Mouse (Mus musculus) cerebellum, adult 8-10 months (tissue): ENCODE results near the gene Spef2.
A peak's percentile ranks its signal among the peaks of the same experiment; 100 is the strongest.
"Not testable (repeated sequence)": the region's sequence is repeated elsewhere in the genome, so short reads cannot be mapped to it uniquely, and the experiment has no call there.

ENCODE experiments used
- DNase-seq: peaks from one replicate; pipeline ENCODE4 v3.0.0; 2022

The Spef2 gene

DNA sequence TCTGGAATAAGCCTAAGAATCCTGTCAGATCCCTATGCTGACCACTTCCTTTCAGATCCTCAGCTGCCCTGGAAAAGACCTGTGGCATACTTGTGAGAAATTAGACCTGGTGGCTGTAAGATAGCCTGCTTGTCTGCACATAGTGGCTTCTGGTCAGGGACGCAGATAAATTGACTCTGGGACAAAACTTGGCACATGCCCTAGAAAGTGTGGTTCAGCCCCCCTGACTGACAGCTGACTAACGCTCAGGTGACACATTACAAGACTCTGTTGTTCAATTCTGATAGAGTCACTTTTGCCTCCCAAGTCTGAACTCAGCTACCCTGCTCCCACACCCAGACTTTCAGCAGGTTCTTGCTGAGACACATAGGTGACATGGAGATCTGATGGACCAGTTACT lies 83.7 kb downstream of the Spef2 start:
- not testable (repeated sequence) for DNase-seq

- DNase-seq = no peak
These were observed 87.5 kb downstream of the Spef2 start for GRCm38 (mm10) chr15:9661215-9661614.

DNA sequence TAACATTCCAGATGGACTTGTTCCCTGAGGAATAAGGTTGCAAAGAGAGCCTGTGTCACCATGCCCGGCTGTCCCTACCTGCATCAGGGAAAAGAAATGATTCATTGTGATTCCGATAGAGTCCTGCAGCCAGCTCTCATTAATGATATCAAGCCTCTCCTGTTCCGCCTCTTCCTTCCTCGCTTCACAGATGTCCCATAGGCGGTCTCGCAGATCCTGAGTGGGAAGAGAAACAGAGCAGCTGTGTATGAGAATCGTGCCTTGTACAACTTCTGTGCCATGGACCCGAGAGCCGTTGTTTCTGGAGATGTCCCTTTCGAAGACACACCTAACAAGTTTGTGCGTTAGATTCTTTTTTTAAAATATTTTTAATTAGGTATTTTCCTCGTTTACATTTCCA lies 114.2 kb downstream of the Spef2 start:
- DNase-seq = no peak

DNA sequence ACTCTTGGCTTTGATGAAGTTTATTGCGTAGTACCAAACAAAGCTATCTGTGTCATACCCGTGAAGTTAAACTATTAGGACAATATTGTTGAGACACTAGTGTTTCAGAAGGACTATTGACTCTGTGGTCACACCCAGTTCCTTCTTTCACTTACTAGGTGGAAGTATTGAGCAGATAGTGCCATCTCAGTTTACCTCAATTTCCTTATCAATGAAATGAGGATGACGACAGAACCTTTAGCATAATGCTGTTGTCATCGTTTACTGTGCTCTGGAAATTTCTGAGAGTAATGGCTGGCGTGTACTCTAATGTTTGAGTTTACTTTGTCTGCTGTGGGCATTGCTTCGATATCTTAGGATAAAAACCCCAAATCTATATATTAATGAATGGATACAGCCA lies 117.0 kb downstream of the Spef2 start:
- no peak for DNase-seq

GRCm38 (mm10) chr15:9629660-9630059 lies 119.0 kb downstream of the Spef2 start:
- no peak for DNase-seq

GRCm38 (mm10) chr15:9624619-9625018 lies 124.0 kb downstream of the Spef2 start:
- no peak for DNase-seq

DNA sequence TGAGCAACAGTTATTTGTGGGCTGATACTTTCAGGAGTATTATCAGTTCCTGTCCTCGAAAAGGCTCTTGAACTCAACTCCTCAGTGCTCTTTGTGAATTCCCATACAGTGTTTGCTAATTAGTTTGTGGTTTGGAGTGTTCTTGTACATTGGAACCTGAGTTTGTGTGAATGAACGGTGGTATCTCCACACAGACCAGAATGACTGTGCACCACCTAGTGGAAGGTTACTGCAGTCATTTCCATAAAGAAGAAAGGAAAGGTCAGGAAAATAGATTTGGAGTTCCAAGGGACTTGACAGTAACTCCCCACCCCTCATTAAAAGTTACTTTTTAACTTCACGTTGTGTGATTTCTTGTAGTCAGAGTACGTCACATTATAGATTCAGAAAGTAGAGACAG lies 140.5 kb downstream of the Spef2 start:
- DNase-seq = peak; percentile 3

DNA sequence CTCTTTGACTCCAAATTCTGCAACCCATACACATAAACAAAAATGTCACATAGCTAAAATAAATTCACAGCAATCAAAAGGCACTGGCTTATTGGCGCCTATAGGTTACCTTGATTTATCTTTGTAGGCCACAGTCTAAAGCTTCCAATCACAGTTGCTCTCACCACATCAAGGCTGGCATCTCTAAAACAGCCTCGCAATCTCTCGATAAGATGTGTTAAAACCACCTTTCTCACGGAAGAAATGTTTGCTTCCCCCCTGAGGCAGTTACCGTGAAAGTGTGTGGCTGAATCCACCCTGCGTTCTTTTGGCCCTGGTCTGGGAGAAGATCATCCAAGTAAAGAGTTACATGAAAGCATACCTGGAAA lies 148.6 kb downstream of the Spef2 start:
- no peak for DNase-seq

DNA sequence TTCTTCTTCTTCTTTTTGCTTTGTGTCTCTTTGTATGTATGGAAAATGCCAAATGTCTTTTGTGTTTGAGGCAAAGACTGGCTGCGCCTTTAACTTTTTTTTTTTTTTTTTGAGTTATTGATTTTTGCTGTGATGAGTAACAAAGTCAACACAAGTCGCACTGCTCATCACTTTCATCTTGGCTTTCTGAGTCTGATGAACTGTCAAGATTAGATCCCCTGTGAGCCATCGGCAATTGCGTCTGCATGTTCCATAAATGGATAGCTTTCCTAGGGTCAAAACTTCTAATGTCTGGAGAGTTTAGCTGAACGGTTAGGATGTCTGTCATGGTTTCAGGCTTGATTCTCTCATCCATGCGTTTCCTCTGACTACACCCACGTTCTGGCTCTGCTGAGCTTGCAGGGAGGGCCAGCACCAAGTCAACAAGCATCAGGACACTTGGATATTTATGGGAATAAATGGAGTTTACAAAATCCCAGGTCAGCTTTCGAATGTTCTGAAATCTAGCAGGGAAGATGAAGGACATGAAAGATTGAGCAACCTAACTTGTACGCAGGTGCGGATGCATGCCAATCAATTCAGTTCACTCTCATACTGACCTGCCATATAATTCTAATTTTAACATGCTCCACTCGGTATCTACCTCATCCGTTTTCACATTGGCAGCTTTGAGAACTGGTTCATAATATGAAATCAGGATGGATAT lies 149.1 kb downstream of the Spef2 start:
- no peak for DNase-seq

DNA sequence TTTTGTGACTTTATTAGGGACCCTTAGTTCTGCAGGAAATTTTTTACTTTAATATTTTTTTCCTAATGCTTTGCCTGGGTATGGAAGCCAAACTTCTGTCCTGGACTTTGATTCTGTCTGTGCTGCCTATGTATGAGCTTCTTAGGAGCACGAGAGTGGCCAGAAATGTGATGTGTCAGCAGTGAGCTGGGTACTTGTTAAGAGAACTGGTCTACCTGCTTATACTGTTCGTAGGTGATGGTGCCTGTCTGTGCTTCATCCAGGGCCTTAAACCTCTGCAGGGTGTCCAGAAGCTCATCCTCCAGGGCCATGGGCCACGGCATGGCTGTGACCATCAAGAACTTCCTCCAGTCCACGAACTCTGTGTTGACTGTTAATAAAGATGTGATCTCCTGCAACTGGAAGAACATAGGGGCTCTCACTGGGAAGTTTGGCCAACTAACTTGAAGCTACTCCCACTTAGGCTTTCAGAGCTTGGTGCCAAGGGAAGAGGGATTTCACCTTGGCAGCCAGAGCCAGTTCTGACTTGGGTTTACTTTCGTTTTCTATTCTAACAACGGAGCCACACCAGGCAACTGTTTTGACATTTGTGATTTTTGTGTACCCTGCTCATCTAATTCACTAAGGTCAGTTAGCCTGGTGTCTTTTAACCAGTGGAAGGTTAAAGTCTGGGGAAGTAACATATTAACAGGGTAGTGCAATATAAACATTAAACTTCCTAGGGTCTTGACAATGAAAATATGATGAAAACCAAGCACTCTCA lies 152.2 kb downstream of the Spef2 start:
- DNase-seq = no peak

- no peak for DNase-seq
These were observed 158.7 kb downstream of the Spef2 start for GRCm38 (mm10) chr15:9589939-9590338.

- DNase-seq = no peak
These were observed 168.0 kb downstream of the Spef2 start for GRCm38 (mm10) chr15:9580470-9581280.

DNA sequence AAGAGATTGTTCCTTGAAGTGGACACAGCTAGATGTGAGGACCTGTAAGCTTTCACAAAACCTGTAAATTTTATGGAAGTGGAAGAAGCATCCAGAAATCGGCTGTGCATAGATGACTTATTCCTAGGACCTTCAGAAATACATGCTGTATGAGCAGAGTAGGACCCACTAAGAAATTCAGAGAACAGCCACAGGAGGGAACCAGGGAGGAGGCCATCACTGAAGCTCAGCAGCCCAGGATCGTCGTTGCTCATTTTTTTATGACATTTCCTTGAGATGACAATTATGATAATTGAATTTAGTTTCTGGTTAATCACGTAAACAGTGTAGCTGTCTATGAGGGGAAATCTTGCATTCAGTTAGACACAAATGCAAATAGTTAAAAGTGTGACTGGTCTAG lies 171.4 kb downstream of the Spef2 start:
- DNase-seq = no peak

DNA sequence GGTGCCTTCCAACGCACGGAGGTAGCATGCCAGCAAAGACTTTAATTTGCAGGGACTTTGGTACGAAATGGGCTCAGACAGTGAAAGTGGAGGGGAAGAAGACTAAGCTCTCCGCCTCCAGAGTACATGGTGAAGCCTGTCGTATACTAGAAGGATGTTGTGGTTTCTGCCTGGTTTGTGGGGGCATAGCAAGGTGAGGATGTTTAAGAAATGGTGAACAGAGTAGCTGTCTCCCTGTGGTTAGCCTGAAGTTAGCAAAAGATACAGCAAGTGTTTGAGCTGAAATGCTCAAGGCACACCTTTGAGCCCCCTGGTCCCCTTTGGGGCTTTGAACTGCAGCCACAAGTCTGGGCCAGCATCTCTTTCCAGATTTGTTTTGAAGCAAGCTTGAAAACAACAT lies 173.9 kb downstream of the Spef2 start:
- no peak for DNase-seq

- DNase-seq = no peak
These were observed 175.3 kb downstream of the Spef2 start for GRCm38 (mm10) chr15:9573361-9573760.

DNA sequence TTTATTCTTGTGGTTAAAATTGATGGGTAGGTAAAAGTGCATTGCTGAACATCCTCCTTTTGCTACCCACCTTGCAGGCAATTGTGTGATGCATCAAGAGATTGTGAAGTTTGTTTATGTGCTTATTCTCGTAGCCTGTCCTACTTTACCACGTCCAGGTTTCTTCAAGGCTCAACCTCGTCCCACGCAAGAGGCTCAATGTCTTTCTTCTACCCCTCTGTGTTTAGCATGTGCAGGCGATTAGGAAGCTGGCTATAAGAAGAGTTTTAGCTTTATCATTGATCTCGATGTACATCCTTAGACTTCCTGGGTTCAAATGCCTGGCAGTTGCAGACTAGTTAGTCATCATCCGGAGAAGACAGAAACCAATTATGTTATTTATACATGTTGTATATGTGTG lies 176.0 kb downstream of the Spef2 start:
- DNase-seq = no peak

- DNase-seq = no peak
These were observed 176.8 kb downstream of the Spef2 start for GRCm38 (mm10) chr15:9571896-9572295.

GRCm38 (mm10) chr15:9567316-9567715 lies 181.4 kb downstream of the Spef2 start:
- DNase-seq = no peak

- DNase-seq = no peak
These were observed 183.3 kb downstream of the Spef2 start for GRCm38 (mm10) chr15:9565396-9565795.

- no peak for DNase-seq
These were observed 184.5 kb downstream of the Spef2 start for GRCm38 (mm10) chr15:9564156-9564555.

- DNase-seq = not testable (repeated sequence)
These were observed 191.4 kb downstream of the Spef2 start for GRCm38 (mm10) chr15:9557264-9557663.

DNA sequence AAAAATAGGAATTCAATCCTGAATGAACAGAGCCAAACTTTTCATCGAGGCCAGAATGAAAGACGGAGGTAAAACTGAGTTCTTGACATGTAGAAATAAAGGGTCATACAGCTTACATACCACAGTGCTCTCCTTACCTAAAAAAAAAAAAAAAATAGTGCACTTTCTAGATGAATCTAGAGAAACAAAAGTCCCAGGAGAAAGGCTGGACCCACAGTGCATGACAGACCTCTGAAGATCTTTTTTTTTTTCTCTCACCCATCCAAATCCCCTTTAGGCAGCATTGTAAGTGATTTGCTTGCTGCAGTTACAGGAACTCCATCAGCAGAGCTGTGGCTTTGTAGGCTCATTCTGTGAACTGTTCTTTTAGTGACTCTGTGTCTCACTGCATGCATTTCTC lies 199.7 kb downstream of the Spef2 start:
- DNase-seq = no peak

- no peak for DNase-seq
These were observed 213.5 kb downstream of the Spef2 start for GRCm38 (mm10) chr15:9535200-9535599.
